Mouse (Mus musculus) liver, embryonic 13.5 days (tissue): ENCODE measurements around the gene Arrdc2. TPM values are rescaled to one million over a fixed set of nuclear protein-coding genes. Genes with fewer than 3 reads are reported as not detected.
A peak's percentile ranks its signal among the peaks of the same experiment; 100 is the strongest.

Experiments used
- ATAC-seq: fragments of 200-750 bp; cut with Nextera tagmentation; 2 replicates; pipeline ENCODE4 v1.8.0; 2017; ENCODE audit warnings: low read depth, mild to moderate bottlenecking, moderate number of reproducible peaks, moderate library complexity
- DNase-seq: peaks from one replicate; pipeline ENCODE4 v3.0.0; 2022
- H3K27ac ChIP-seq: fragments of 300-500 bp; sonication (generic); 2 replicates; pipeline ENCODE4 v1.5.1; 2015; ENCODE audit warnings: moderate library complexity, mild to moderate bottlenecking, inconsistent platforms
- H3K27me3 ChIP-seq: fragments of 300-500 bp; sonication (generic); 2 replicates; pipeline ENCODE4 v1.6.1; 2015; ENCODE audit warnings: mild to moderate bottlenecking, inconsistent platforms
- H3K36me3 ChIP-seq: fragments of 300-500 bp; sonication (generic); 2 replicates; pipeline ENCODE4 v1.6.1; 2015; ENCODE audit warnings: mild to moderate bottlenecking, inconsistent platforms
- H3K4me1 ChIP-seq: fragments of 300-500 bp; sonication (generic); replicated peaks from 2 replicates; pipeline ENCODE4 v1.6.1; 2015; ENCODE audit warnings: inconsistent platforms
- H3K4me2 ChIP-seq: fragments of 300-500 bp; sonication (generic); 2 replicates; pipeline ENCODE4 v1.6.1; 2015; ENCODE audit warnings: inconsistent platforms, mild to moderate bottlenecking, moderate library complexity
- H3K4me3 ChIP-seq: fragments of 300-500 bp; sonication (generic); replicated peaks from 2 replicates; pipeline ENCODE4 v1.5.1; 2015; ENCODE audit warnings: mild to moderate bottlenecking, inconsistent platforms
- H3K9ac ChIP-seq: fragments of 300-500 bp; sonication (generic); 2 replicates; pipeline ENCODE4 v1.6.1; 2015; ENCODE audit warnings: mild to moderate bottlenecking, inconsistent platforms
- H3K9me3 ChIP-seq: fragments of 300-500 bp; sonication (generic); replicated peaks from 2 replicates; pipeline ENCODE4 v1.6.1; 2016; ENCODE audit warnings: inconsistent platforms
- WGBS: fragments of 180-500 bp; shearing (Covaris S2); methylation state at CpG from one replicate; pipeline ENCODE4 v1.1.7; 2015; ENCODE audit not compliant: insufficient replicate concordance; 5-methylcytosine and 5-hydroxymethylcytosine counted together
- polyA plus RNA-seq: library from polyadenylated mRNA; unstranded; fragments of >200 nt; fragmentation: Nextera tagmentation; extraction: Ambion mirVana; gene quantifications from 2 replicates; pipeline ENCODE4 v1.2.1, GENCODE M21; 2015

The Arrdc2 gene
- polyA plus RNA-seq, 1 experiment from 2014 or later: 11.7 TPM

DNA sequence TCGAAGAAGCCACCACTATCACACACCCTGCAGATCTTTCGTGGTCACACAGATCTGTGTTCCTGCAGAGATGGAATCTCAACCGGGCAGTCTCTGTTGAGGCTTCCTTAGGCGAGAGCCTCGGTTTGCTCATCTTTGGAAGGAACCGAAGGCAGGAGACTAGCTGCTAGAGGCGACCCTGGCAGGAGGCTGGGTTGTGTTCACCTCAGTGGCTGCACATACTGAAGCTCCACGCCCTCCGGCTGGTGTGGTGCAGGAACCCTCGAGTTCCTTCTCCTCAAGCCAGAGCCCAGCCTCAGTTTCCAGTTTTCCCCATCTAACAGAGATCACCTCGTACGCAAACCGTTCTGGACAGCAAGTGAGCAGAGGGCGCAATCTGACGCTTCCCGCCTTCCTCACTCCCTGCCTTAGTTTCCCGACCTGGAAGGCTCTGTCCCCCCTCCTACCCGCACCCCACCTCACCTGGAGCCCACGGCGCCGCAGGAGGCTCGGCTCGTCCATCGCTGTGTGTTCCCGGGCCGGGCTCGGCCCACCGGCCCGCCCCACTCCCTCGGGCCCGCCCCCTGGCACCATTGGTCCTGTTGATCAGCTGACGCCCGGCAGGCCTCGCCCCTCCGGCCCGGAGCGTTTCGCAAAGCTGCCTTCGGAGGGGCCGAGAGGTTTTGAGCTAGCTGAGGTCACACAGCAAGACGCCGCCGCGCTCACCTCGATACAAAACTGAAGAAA is 34.9 kb downstream of the Arrdc2 start, which contains the start of gene Mast3:
TSS of gene Mast3 (minus strand) at position 574 of the 726 bp plus-strand sequence.
- Histone ChIP-seq H3K27me3 (peaks cover 38% of the 10 kb centered on the region), H3K27ac (peak within 1 kb of the TSS; percentile 78), H3K36me3 (no peaks in the 10 kb centered on the region), H3K9ac (peak within 1 kb of the TSS; percentile 73), H3K4me2 (peak within 1 kb of the TSS; percentile 98), H3K9me3 (no peaks in the 10 kb centered on the region), H3K4me1 (peaks cover 75% of the 10 kb centered on the region), H3K4me3 (peak within 1 kb of the TSS; percentile 68)
- WGBS: under 1% methylated on average over 45 of the region's 45 CpGs
- DNase-seq: peak; percentile 79
- ATAC-seq: peak; percentile 88

DNA sequence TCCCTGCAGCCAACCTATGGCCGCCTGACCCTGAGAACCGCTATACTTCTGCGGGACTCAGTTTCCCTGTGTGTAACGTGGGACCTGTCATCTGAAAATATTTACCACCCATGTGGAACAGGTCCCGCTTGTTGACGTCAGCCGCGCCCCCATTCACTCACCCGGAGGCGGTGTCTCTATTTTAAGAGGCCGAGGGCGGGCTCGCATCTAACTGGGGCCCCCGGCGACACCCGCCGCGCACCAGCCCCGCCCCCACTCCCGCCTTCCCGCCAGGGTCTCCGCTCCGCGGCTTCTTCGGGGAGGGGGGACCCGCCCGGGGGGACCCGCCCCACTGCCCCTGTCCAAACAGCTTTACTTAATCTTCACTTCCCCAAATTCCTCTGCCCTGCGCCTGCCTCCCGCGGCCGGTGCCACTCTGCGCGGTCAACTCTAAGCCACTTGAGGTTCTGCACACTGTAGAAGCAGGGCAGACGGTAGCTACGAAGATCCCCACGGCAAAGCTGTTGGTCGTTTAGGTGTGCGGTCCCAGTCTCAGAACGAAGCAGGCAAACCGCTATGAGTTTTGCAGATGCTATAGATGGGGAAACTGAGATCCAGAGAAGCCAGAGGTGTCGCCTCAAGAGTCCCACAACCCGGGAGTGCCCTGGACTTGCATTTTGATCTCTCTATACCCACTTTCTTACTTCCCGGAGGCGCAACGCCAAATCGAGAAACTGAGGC is 35.6 kb downstream of the Arrdc2 start:
- H3K27me3 ChIP-seq: peaks cover 44% of the 10 kb centered on the region
- peak; percentile 54 for ATAC-seq

DNA sequence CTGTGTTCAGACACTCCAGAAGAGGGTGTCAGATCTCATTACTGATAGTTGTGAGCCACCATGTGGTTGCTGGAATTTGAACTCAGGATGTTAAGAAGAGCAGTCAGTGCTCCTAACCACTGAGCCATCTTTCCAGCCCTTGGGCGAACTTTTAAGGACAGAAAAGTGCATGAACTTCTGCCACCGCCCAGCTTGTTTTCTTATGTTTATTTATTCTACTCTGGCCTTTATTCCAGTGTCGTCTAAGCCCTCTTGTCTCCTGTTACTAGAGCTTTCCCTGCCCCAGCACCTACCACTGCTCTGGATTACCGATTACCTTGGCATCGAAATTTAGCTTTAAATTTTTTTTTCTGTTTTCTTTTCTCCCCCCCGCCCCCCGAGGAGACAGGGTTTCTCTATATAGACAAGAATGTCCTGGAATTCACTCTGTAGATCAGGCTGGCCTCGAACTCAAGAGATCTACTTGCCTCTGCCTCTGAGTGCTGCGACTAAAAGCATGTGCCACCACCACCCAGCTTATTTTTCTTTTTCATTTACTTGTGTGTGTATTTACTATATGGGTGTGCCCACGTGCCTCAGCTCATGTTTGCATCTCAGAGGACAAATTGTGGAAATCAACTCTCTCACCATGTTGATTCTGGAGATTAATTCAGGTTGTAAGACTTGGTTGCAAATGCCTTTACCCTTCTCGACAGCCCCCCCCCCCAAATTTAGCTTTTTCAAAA is 36.6 kb downstream of the Arrdc2 start:
- Histone ChIP-seq H3K9ac (peak overlapping the region; percentile 73), H3K4me1 (peaks cover 74% of the 10 kb centered on the region), H3K9me3 (no peaks in the 10 kb centered on the region), H3K4me3 (peak overlapping the region; percentile 68), H3K27me3 (peaks cover 54% of the 10 kb centered on the region), H3K4me2 (peak overlapping the region; percentile 98), H3K36me3 (no peaks in the 10 kb centered on the region), H3K27ac (no peak overlapping the region)
- 71% methylated on average over 11 of the region's 11 CpGs for WGBS
- DNase-seq (no peak), ATAC-seq (no peak)

More for the DNA sequence above, 35.6 kb downstream of the Arrdc2 start:
- peak overlapping the region; percentile 98 for H3K4me2 ChIP-seq
- H3K9me3 ChIP-seq: no peaks in the 10 kb centered on the region
- peak overlapping the region; percentile 78 for H3K27ac ChIP-seq
- H3K4me3 ChIP-seq: peak overlapping the region; percentile 68
- H3K9ac ChIP-seq: peak overlapping the region; percentile 73
- peak; percentile 70 for DNase-seq
- H3K36me3 ChIP-seq: no peaks in the 10 kb centered on the region
- H3K4me1 ChIP-seq: peaks cover 75% of the 10 kb centered on the region
- under 1% methylated on average over 47 of the region's 47 CpGs for WGBS

DNA sequence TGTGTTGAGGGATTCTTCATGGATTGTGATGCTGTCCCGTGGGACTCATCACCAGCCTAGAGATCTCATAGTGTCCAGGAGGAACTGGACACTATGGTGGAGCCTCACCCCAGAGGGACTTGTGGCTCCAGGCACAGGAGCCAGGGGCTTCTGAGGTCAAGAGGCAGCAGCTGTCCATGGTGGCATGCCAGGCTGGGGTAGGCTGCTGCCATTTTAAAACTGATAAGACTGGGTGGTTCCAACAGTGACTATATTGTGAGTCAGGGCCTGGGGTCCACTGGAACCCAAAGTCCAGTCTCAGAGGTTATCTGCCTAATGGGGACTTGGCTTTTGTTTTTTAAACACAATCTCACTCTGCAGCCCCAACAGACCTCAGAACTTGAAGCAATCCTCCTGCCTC is 37.7 kb downstream of the Arrdc2 start:
- Histone ChIP-seq H3K9me3 (no peaks in the 10 kb centered on the region), H3K27ac (no peak overlapping the region), H3K36me3 (no peaks in the 10 kb centered on the region), H3K4me3 (no peak overlapping the region), H3K27me3 (peaks cover 59% of the 10 kb centered on the region), H3K9ac (no peak overlapping the region), H3K4me2 (no peak overlapping the region), H3K4me1 (peaks cover 74% of the 10 kb centered on the region)
- DNase-seq: no peak
- no peak for ATAC-seq
- 67% methylated on average over 1 of the region's 1 CpGs for WGBS

DNA sequence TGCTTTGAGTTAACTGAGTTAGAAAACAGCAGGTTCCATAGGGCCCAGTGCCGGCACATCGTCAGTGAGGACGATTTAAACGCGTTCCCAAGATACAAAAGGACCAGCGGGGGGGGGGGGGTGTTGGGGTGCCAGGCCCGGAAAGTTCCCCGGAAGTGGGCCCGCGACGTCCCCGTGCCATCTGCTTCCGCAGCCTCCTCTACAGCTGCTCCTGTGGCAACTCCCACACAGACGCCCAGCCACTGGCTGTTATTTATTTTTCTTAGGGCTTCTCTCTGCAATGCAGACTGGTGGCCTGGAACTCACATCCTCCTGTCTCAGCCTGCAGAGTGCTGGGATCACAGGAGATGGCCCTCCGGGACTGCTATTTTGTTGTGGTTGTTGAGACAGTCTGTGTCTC is 38.4 kb downstream of the Arrdc2 start:
- Histone ChIP-seq H3K4me1 (peaks cover 74% of the 10 kb centered on the region), H3K9ac (no peak overlapping the region), H3K27ac (no peak overlapping the region), H3K36me3 (no peaks in the 10 kb centered on the region), H3K4me2 (no peak overlapping the region), H3K9me3 (no peaks in the 10 kb centered on the region), H3K27me3 (peaks cover 65% of the 10 kb centered on the region), H3K4me3 (no peak overlapping the region)
- WGBS: 27% methylated on average over 15 of the region's 15 CpGs
- no peak for DNase-seq
- no peak for ATAC-seq

DNA sequence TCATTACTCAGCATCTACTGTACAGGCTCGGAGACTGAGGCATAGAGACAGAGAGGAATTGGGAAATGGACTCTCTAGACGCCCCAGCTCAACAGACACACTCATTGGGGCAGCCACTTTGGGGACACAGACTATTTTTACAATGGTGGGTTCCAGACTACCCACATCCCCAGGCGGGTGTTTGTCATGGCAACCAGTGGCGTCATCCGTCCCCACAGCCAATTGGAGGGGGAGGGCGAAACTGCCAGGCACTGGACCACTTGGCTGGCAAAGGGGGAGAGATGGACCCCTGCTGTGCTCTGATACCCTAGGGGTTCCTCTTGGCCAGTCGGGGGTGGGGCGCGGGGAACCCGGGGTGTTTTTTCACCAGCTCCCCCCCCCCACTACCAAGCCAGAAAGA is 38.9 kb downstream of the Arrdc2 start:
- H3K4me3 ChIP-seq: no peak overlapping the region
- 53% methylated on average over 10 of the region's 10 CpGs for WGBS
- H3K4me2 ChIP-seq: no peak overlapping the region
- H3K9me3 ChIP-seq: no peaks in the 10 kb centered on the region
- no peak overlapping the region for H3K9ac ChIP-seq
- H3K27ac ChIP-seq: no peak overlapping the region
- peaks cover 74% of the 10 kb centered on the region for H3K4me1 ChIP-seq
- ATAC-seq: no peak
- no peaks in the 10 kb centered on the region for H3K36me3 ChIP-seq
- peaks cover 70% of the 10 kb centered on the region for H3K27me3 ChIP-seq
- DNase-seq: no peak

DNA sequence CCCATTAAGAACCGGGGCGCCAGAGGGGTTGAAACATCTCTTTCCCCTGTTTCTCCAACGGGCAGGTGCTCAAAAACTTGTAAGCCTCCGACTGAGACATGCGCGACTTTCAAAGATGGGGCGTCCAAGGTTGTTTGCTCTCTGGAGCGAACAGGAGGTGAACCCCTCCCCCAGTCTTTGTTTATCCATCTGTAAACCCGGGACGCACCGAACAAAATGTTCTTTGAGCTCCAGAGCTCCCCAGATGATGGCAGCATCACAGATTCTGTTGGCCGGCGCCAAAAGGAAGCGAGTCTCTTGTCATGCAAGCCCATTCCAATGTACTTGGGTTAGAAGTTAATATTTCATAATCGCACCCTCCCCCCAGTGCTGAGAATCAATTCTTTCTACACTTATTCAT is 41.2 kb downstream of the Arrdc2 start:
- Histone ChIP-seq H3K27me3 (peaks cover 85% of the 10 kb centered on the region), H3K27ac (no peak overlapping the region), H3K9ac (peak overlapping the region; percentile 65; the same call in 1 of the 2 replicates), H3K36me3 (no peaks in the 10 kb centered on the region), H3K4me3 (peak overlapping the region; percentile 66), H3K4me1 (peaks cover 68% of the 10 kb centered on the region), H3K4me2 (peak overlapping the region; percentile 92), H3K9me3 (no peaks in the 10 kb centered on the region)
- DNase-seq: no peak
- 19% methylated on average over 15 of the region's 15 CpGs for WGBS
- no peak for ATAC-seq

DNA sequence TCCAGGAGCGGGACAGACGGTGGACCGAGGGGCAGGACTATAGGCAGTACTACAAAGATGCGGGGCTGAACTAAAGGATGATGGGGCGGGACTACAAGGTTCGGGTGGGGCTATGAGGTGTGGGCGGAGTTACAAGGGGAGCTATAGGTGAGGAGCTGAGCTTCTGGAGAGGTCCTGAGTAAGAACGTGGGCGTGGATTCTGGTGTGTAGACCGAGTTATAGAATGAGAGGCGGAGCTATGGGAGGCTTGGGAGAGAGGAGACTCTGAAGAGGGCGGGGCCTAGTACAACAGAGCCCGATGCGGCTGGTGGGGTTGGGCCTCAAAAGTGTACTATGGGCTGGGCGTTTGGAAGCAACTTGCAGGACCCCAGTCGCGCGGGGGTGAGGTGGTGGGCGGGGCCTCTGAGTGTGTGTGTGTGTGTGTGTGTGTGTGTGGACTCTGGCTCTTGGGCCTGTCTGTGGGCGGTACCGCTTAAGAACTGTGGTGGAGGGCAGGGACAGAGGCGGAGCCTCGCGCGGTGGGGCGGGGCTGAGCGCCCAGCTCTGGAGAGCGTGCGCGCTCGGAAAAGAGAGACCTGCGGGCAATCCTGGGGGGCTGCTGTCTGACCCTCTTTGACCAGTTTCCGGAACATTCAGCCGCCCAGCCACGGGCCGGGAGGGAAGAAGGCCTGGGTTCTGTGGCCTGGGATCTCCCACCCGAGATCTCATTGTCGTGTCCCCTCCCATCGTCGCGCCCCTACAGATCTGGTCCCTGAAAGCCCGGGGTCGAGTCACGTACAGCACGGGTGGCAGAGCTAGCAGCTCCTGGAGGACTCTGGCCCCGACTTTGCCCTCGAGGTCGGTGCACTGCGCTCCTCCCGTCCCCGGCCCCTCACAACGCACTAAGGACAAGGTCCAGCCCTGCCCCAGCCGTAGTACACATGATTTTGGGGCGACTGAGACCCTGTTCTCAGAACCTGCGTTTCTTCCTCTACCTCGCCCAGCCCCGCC is 42.1 kb downstream of the Arrdc2 start:
- peaks cover 84% of the 10 kb centered on the region for H3K27me3 ChIP-seq
- WGBS: 2% methylated on average over 57 of the region's 57 CpGs
- H3K4me1 ChIP-seq: peaks cover 69% of the 10 kb centered on the region
- peak; percentile 83 for ATAC-seq
- peak overlapping the region; percentile 66 for H3K4me3 ChIP-seq
- peak overlapping the region; percentile 65 for H3K9ac ChIP-seq
- H3K36me3 ChIP-seq: no peaks in the 10 kb centered on the region
- peak overlapping the region; percentile 26; the same call in 1 of the 2 replicates for H3K27ac ChIP-seq
- H3K9me3 ChIP-seq: no peaks in the 10 kb centered on the region
- peak; percentile 91 for DNase-seq
- H3K4me2 ChIP-seq: peak overlapping the region; percentile 92

DNA sequence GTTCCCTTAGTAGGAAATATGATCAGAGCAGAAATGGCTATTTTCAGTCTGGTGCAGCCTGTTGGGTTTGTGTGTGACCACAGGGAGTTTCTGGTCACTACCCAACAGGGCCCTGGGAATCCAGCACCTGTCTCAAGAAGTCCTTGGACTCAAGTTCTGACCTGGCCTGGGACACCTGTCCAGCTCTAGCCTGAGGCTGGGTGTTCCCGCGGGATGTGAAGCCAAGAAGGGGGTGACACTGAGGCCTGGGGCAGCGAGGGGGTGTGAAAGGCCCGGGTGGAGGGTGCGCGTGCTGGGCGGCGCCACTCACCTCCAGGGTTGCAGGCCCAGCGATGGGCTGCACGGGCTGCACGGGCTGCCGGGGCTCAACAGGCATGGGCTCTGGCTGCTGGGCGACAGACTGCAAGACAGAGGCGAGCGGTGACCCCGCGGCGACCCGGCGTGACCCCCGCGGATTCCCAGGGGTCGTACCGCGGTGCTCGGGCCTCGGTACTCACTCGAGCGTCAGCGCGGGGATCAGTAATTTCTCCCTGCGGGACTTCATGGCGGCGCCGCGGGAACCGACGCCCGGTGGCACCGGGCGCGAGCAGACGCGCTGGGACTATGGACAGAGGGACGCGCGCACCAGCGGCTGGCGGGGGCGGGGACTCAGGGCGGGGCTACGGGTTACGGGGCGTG is 43.0 kb downstream of the Arrdc2 start:
- 5% methylated on average over 54 of the region's 54 CpGs for WGBS
- H3K9ac ChIP-seq: peak overlapping the region; percentile 78
- peaks cover 76% of the 10 kb centered on the region for H3K27me3 ChIP-seq
- peak overlapping the region; percentile 66 for H3K4me3 ChIP-seq
- no peaks in the 10 kb centered on the region for H3K36me3 ChIP-seq
- peak overlapping the region; percentile 16 for H3K27ac ChIP-seq
- DNase-seq: no peak
- peak overlapping the region; percentile 92 for H3K4me2 ChIP-seq
- peaks cover 69% of the 10 kb centered on the region for H3K4me1 ChIP-seq
- ATAC-seq: no peak
- H3K9me3 ChIP-seq: no peaks in the 10 kb centered on the region

DNA sequence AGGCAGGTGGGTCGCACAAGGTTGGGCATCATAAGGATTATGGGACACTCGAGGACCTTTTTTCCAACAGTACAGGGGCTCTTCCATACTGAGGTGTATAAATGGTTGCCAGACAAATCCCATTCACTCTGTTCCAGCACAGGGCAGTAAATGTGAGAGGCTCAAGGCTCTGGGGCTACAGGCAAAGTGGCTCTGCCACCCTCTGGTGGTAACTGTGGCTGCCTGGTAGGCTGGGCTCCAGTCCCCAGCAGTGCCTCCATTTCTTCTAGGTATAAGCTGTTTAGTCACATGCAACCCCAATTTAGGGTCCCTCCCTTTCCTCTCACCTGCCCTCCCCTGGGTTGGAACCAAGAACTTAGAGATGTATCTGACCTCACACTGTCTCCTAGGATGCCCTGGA is 44.1 kb downstream of the Arrdc2 start:
- DNase-seq: no peak
- ATAC-seq: no peak
- Histone ChIP-seq H3K4me2 (no peak overlapping the region), H3K4me1 (peaks cover 77% of the 10 kb centered on the region), H3K9ac (no peak overlapping the region), H3K9me3 (no peaks in the 10 kb centered on the region), H3K27ac (no peak overlapping the region), H3K4me3 (no peak overlapping the region), H3K36me3 (no peaks in the 10 kb centered on the region), H3K27me3 (peaks cover 66% of the 10 kb centered on the region)
- WGBS: 68% methylated on average over 2 of the region's 2 CpGs
